Mouse (Mus musculus): ENCODE measurements at regions not wholly inside any gene's neighbourhood (a gene's known extent, or its start where the extent isn't known, plus 50 kb on each side); places are given as distances from the start of the nearest gene placed in this dataset.
A peak's percentile ranks its signal among the peaks of the same experiment; 100 is the strongest.

DNA sequence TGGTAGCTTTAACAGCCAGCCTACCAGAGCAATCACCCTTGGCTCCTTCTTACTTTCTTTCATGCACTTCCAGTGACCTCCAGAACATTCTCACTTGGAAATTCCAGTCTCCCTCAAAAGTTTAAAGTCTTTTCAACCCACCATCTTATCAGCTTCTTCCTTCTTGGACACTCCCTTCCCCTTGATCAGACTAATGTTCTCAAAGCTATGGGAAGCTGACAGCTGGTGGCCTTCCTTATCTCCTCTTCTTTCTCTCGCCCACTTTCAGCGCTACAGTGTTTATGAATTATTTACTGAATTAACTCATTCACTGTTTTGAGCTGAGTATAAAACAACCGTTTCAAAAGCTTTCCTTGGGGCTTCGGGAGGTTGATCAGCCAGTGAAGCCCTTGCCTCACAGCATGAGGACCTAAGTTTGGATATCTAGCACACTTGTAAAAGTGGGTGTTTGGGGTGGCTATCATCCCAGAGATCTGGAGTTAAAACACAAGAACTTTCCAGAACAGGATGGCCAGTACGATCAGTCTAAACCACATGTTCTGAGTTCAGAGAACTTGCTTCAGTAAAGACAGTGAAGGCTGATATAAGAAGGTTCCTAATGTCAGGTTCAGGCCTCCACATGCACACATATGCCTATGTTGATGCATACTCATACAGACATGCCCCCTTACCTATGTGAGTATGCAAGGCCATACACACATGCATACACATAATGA is 59.7 kb upstream of the Ikzf2 start:
- Histone ChIP-seq H3K27me3 (ENCODE audit: insufficient read depth, poor library complexity, severe bottlenecking) (no peaks in the 10 kb centered on the region), H3K4me3 (no peak overlapping the region), H3K9me3 (no peaks in the 10 kb centered on the region), H3K4me1 (replicated peaks) (no peaks in the 10 kb centered on the region), H3K27ac (no peak overlapping the region), H3K36me3 (no peaks in the 10 kb centered on the region)
- WGBS: 86% methylated on average over 5 of the region's 5 CpGs
- DNase-seq (ENCODE audit: low spot score): no peak

DNA sequence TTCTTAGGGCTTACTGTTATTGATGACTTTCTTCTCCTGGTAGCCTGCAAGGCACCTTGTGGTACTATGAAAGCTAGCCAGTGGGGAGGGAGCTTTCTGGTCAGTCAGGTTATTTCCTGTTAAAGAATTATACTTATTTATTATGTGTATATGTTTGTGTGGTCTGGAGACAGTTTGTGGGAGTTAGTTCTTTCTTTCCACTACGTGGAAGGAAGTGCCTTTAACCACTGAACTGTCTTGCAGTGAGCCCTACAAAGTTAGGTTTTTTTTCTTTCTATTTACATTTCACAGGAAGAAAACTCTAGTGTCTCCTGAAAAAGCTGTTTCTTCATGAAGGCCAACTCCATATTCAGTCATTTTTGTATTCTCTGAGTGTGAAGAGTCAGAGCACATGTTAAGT is 65.7 kb upstream of the Ikzf2 start:
- 83% methylated on average over 1 of the region's 1 CpGs for WGBS

DNA sequence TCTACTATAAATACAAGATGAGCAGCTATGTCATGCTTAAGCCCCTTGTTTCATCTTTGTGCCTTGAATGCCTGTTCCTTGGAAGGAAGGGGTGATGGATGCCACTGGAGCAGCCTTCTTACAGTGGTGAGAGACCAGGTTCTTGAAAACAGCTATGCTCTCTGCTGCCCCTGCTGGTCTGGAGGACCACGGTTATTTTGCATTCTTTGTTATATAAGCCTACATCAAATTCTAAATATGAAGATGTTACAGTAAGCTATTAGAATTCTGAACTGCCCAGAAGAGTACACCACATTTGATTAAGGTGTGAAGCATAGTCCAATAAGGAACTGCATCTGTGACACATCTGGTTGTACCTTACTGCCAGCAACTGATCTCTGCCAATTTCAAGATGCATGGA is 69.1 kb upstream of the Spag16 start:
- Histone ChIP-seq H3K9me3 (no peaks in the 10 kb centered on the region), H3K27ac (no peak overlapping the region), H3K36me3 (no peaks in the 10 kb centered on the region), H3K27me3 (ENCODE audit: insufficient read depth, poor library complexity, severe bottlenecking) (no peaks in the 10 kb centered on the region), H3K4me1 (replicated peaks) (no peaks in the 10 kb centered on the region), H3K4me3 (no peak overlapping the region)
- DNase-seq (ENCODE audit: low spot score): no peak
- WGBS: 95% methylated on average over 1 of the region's 1 CpGs

More for the DNA sequence above, 65.7 kb upstream of the Ikzf2 start:
- H3K36me3 ChIP-seq: no peaks in the 10 kb centered on the region
- H3K4me3 ChIP-seq: no peak overlapping the region
- no peak overlapping the region for H3K27ac ChIP-seq
- H3K27me3 ChIP-seq (ENCODE audit: insufficient read depth, poor library complexity, severe bottlenecking): no peaks in the 10 kb centered on the region
- H3K9me3 ChIP-seq: no peaks in the 10 kb centered on the region
- H3K4me1 ChIP-seq (replicated peaks): no peaks in the 10 kb centered on the region
- DNase-seq (ENCODE audit: low spot score): no peak

DNA sequence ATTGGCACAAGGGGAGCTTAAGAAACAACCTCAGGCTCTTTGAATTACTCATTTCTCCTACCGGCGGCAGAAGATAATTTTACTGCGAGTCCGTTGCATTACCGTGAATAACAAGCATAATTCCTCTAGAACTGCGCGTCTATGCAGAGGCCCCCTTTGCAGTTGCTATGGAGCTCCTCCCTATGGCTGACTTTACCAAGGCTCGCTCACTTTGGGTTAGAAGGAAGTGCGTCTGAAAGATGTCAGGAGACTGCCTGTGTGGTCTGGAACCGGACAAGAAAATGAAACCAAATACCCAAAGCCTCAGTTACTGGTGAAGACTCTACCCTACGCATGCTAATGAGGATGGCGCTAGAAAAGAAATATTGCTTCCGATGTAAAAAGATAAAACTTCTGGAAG is 67.2 kb upstream of the Spag16 start:
- 77% methylated on average over 13 of the region's 13 CpGs for WGBS
- no peak overlapping the region for H3K27ac ChIP-seq
- DNase-seq (ENCODE audit: low spot score): no peak

DNA sequence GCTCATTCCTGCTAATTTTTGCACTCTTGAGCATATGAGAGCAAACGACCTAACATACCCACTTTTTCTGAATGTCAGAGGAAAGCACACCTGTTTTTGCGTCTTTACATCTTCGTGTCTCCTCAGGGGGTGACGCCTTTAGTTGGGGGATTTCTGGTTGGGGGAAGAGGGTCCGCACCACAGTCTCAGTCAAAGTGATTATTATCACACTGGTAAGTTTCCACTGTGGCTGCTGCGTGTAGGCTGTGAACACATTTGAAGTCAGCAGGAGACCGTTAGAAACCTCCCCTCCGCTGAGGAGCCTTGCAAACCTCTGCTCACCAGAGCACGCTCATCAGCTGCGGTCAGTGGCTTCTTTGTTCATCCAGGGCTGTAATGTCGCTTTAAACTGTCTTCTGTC is 58.1 kb upstream of the Spag16 start:
- no peaks in the 10 kb centered on the region for H3K27me3 ChIP-seq (ENCODE audit: insufficient read depth, poor library complexity, severe bottlenecking)
- no peaks in the 10 kb centered on the region for H3K36me3 ChIP-seq
- WGBS: 37% methylated on average over 11 of the region's 11 CpGs
- no peaks in the 10 kb centered on the region for H3K9me3 ChIP-seq
- no peak overlapping the region for H3K4me3 ChIP-seq
- H3K27ac ChIP-seq: no peak overlapping the region; the same call in 1 of the 2 replicates
- 0 out of 2 replicates have a peak, but pooled peaks cover 6% of the 10 kb centered on the region for H3K4me1 ChIP-seq (replicated peaks)
- DNase-seq (ENCODE audit: low spot score): peak; percentile 5

More for the DNA sequence above, 67.2 kb upstream of the Spag16 start:
- no peaks in the 10 kb centered on the region for H3K36me3 ChIP-seq
- H3K9me3 ChIP-seq: no peaks in the 10 kb centered on the region
- H3K27me3 ChIP-seq (ENCODE audit: insufficient read depth, poor library complexity, severe bottlenecking): no peaks in the 10 kb centered on the region
- H3K4me1 ChIP-seq (replicated peaks): no peaks in the 10 kb centered on the region
- no peak overlapping the region for H3K4me3 ChIP-seq

DNA sequence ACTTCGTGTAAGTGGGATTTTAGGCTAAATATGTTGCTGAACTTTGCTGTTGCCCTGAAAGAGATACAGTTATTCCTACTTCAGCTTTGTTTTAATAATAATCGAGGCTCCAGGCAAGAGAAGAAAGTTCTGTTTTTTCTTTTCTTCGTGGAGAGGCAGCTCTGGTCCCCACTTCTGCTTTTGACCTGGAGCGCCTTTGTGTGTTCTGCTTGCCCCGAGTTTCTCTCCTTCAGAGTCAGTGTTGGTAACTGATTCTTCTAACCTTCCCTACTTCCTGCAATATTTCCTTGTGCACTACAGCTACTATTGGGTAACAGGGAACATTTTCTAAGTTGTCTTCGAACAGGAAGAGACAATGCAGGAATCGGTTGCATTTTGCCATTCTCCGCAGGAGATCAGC is 56.6 kb upstream of the Spag16 start:
- Histone ChIP-seq H3K9me3 (no peaks in the 10 kb centered on the region), H3K4me1 (replicated peaks) (0 out of 2 replicates have a peak, but pooled peaks cover 6% of the 10 kb centered on the region), H3K4me3 (no peak overlapping the region), H3K27ac (no peak overlapping the region), H3K36me3 (no peaks in the 10 kb centered on the region), H3K27me3 (ENCODE audit: insufficient read depth, poor library complexity, severe bottlenecking) (no peaks in the 10 kb centered on the region)
- 82% methylated on average over 8 of the region's 8 CpGs for WGBS
- no peak for DNase-seq (ENCODE audit: low spot score)

DNA sequence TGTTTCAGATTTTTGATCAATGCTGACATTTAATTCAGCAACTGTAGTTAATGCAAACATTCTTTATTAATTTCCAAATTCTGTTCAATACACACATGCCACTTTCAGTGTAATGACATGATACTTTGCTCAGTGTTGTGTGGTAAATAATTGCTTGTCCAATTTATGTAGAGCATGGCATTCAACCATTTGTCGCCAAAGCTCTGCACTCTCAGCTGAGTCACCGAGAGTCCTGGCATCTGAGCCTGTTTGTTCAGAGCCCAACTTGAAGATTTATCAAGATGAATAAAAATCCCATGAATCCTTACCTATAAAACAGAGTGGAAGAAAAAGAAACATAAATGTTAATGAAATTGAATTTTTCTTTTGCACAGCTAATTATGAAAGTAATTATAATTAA is 55.3 kb upstream of the Spag16 start:
- DNase-seq (ENCODE audit: low spot score): no peak
- H3K27me3 ChIP-seq (ENCODE audit: insufficient read depth, poor library complexity, severe bottlenecking): no peaks in the 10 kb centered on the region
- no peak overlapping the region for H3K4me3 ChIP-seq
- H3K27ac ChIP-seq: no peak overlapping the region
- 94% methylated on average over 2 of the region's 2 CpGs for WGBS
- 0 out of 2 replicates have a peak, but pooled peaks cover 6% of the 10 kb centered on the region for H3K4me1 ChIP-seq (replicated peaks)
- no peaks in the 10 kb centered on the region for H3K9me3 ChIP-seq
- H3K36me3 ChIP-seq: no peaks in the 10 kb centered on the region

DNA sequence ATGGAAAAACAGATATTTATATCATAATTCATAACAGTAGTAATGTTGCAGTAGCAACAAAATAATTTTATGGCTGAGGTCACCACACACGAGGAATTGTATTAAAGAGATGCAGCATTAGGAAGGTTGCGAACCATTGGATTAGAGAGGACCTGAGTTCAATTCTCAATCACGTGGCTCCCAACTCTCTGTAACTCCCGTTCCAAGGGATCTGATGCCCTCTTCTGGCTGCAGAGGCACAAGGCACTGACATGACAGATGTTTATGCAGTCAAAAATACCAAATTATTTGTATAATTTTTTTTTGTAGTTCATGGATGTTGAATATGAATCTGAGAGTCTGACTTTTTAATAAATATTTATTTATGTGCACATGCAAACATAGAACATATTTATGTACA is 51.2 kb upstream of the Spag16 start:
- WGBS: 68% methylated on average over 4 of the region's 4 CpGs
- no peaks in the 10 kb centered on the region for H3K4me1 ChIP-seq (replicated peaks)

More for the DNA sequence above, 51.2 kb upstream of the Spag16 start:
- Histone ChIP-seq H3K36me3 (no peaks in the 10 kb centered on the region), H3K9me3 (no peaks in the 10 kb centered on the region), H3K27ac (no peak overlapping the region), H3K4me3 (no peak overlapping the region), H3K27me3 (ENCODE audit: insufficient read depth, poor library complexity, severe bottlenecking) (no peaks in the 10 kb centered on the region)
- peak; percentile 9 for DNase-seq (ENCODE audit: low spot score)
